Mouse (Mus musculus) lung, postnatal 14 days (tissue): ENCODE measurements around the gene Enc1.

Experiments
- DNase-seq: peaks from one replicate; pipeline ENCODE4 v3.0.0; 2021

The Enc1 gene

GRCm38 (mm10) chr13:97230101-97230500, 10.8 kb upstream of the Enc1 start:
- no peak for DNase-seq

GRCm38 (mm10) chr13:97233092-97233491, 7.8 kb upstream of the Enc1 start:
- DNase-seq: no peak

DNA sequence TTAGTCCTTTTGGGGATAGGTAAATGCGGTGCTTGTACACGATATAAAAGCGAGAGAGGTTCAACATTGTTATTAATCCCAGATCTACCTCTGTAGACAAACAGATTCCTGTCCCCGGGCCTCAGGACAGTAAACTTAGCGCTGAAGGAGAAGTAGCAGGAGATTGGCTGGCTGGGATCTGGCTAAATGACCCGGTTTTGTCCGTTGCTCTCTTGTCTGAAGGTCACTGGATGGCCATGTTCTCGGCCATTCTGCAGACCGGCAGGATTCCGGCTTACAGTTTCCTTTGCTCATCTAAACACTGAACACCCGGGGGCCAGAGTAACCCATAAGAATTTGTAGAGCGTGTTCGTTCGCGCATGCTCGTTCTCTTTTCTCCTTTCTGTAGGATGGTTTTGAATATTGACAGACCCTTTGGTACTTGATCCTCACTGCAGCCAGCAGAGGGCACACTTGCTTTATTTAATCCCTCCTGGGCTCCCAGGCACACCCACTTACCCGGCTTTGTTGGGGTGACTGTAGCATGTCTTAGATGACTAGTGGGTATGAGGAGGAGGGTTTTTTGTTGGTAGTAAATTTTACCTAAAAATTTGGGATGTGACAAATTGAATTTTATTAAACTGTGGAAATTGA, 6.0 kb upstream of the Enc1 start:
- peak; percentile 91 for DNase-seq

DNA sequence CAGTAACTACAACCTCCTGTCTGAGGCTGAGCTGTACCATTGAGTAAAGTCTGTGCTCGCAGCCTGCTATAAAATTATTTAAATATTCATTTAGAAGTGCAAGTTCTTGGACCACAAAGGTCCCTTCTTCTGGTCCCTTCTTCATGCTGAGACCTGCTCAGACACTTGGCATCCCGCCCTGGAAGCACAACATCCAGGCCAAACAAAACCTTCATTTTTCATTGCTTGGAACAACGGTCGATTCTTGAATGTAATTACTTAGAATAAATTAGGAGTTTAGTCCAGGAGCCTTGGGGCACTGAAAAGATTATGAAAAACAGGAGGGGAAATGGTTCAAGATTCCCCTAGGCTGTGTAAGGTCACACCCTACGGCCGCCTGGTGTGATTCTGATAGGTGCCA, 5.0 kb upstream of the Enc1 start:
- DNase-seq: no peak

- no peak for DNase-seq
Measured at GRCm38 (mm10) chr13:97237700-97238099, 3.2 kb upstream of the Enc1 start.

DNA sequence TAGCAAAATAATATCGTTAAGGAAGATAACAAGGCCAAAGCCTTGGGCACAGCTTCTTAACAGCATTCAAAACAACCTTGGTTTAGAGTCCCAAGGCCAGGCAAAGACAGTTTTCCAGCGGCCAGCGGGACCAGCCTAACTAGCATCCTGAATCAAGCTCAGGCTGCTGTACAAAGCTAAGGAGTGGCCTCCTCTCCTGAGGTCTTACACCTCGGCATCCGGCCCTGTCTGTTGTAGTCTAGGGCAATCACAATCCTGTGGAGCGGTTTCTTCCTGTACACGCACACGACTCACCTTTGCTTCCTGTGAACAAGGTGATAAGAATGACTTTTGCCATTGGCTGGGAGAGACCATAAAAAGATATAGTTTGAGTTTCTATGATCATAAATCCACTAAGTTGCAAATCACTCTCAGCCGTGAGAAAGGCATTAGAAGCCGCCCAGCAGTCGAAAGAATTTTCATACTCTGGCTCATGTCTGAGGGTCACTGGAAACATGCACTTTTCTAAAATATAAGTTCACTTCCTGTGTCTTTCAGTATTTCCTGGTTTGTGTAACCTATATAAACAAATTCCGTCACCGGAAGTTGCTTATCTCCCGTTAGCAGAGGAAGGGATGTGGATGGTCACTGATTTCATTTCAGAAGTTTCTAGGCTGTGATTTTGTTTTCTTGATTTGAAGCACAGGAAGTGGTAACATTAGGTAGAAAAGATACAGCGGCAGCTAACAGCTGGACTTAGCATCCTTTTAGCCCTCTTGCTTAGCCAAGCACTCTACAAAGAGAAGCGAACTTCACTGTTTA, 2.5 kb upstream of the Enc1 start:
- no peak for DNase-seq

- DNase-seq: peak; percentile 49
Measured at GRCm38 (mm10) chr13:97239343-97240180, 1.3 kb upstream of the Enc1 start.

GRCm38 (mm10) chr13:97240279-97240964, 483 bp upstream of the Enc1 start:
- DNase-seq: peak; percentile 78

DNA sequence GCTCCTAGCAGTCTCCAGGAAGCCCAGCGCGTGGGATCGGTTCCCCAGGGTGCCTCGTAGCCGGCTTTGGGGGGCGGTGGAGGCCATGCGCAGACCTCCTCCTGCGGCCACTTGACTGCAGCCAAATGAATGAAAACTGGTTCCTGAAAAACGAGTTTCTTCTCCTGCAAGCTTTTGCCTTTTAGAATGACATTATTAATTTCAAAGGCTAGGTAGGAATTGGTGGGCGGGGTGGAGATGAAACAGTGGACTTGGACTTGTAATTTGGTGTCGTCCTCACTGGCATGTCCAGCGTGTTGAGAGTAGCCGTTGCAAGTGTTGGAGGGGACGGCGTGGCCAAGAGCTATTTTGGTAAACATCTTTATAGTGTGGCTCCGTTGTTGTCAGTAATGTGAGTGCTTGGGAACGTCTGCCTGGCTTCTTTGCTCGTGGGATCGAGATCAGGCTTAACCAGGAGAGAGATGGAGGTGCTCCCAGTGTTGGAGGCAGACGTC, 929 bp downstream of the Enc1 start:
- DNase-seq: no peak

DNA sequence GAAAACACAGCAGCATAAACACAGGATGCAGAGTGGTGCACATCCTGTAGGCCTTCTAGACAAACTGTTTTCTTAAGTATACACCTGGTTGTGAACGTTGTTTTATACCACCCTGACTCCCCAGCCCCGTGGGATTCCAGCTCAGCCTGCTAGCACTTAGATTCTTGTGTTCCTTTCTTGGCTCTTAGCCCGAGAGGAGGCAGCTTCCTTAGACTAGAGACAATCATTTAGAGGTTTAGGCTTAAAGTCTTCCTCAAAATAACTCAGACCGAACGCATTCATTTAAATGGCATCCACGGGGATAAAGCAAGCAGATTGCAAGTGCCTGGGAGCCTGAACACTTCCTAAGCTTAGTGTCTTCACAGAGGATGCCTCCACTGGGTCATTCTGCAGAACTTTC, 1.8 kb downstream of the Enc1 start:
- DNase-seq: no peak

DNA sequence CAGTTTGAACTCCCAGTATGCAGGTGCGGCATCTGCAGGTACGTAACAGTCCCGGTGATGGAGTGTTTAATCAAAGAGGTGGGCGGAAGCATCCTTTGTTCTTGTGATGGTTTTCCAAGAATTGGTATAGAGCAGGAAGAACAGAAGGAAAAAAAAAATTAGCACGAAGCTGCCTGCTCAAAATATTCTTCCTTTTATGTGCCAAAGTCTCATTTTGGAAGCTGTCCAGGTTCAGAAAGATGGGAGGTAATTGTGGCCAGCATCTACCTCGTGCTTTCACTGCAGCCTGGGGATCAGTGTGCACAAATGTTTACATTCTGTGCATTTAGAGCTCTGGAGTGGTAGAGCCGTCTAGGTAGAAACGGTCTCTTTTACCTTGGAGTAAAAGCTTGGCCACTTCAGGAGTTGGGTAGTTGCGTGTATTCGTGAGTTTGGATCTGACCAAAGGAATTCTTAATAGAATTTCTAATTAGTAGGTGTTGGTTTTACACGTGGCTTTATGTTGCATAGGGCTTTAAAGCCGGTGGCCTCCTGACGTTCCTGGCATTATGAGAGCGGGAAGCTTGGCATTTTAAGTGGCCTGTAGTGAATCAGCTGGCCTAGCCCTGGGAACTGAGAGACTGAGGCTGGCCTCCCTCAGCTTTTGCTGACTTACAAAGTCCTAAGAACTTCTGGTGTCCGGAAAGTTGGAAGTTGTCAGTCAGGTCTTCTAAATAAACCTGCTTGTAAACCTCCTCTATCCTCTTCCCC, 3.2 kb downstream of the Enc1 start:
- no peak for DNase-seq

DNA sequence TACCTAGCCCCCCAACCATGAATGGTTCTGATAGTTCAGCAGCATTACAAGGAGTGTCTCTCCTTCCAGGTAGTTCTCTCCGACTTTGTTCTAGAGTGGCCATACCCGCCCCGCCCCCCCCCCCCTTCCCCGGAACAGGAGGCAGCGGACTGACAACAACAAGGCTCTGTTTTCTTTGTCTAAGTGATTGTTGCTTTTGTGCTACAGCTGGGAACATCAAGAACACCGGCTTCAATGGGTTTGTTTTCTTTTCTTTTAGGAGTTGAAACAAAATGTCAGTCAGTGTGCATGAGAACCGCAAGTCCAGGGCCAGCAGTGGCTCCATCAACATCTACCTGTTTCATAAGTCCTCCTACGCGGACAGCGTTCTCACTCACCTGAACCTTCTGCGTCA, 3.8 kb downstream of the Enc1 start:
- DNase-seq: no peak

GRCm38 (mm10) chr13:97245157-97245556, 4.3 kb downstream of the Enc1 start:
- no peak for DNase-seq

GRCm38 (mm10) chr13:97246217-97246616, 5.3 kb downstream of the Enc1 start:
- no peak for DNase-seq

GRCm38 (mm10) chr13:97247754-97248153, 6.8 kb downstream of the Enc1 start:
- DNase-seq: no peak

DNA sequence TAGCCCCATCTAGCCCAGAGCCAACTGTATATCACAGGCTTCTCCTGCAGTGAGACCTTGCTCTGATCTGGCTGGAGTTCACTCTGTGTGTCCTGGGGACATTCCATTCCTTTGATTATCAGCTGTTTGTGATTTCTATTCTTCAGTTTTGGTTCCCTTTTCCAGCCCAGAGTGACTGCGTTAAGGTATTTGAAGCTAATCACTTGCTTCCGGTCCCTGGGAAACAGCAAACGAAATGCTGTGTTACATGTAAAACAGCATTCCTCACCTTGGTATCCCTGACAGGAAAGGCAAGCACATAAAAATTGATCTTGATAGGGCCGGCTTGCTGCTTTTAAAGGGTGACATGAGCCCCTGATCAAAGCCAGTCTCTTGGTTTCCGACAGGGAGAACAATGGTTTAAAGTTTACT, 8.2 kb downstream of the Enc1 start:
- DNase-seq: no peak

DNA sequence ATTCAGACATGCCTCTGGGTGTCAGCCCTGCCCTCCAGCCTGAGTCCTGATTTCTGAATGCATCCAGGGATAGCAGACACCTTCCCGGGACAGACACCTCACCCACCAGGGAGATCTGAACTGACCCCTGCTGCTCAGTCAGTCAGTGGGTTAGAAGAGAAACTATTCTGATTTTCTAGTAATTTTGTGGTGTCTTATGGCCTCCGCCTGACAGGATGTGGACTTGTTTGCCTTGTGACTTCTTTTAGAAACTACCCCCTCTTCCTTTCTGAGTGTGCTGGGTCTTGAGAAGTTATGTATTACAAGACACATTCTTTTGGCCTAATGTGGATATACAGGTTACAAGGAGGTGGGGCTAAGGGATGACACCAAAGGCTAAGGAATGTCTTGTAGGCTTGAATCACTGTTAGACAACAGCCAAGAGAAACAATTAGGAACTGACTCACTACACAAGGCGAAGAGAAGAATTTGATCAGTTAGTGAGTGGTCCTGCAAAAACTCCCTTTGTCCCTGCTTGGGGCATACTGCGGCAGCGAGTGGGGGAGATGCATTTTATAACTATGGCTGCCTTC, 8.7 kb downstream of the Enc1 start:
- no peak for DNase-seq

GRCm38 (mm10) chr13:97250148-97250547, 9.2 kb downstream of the Enc1 start:
- no peak for DNase-seq

DNA sequence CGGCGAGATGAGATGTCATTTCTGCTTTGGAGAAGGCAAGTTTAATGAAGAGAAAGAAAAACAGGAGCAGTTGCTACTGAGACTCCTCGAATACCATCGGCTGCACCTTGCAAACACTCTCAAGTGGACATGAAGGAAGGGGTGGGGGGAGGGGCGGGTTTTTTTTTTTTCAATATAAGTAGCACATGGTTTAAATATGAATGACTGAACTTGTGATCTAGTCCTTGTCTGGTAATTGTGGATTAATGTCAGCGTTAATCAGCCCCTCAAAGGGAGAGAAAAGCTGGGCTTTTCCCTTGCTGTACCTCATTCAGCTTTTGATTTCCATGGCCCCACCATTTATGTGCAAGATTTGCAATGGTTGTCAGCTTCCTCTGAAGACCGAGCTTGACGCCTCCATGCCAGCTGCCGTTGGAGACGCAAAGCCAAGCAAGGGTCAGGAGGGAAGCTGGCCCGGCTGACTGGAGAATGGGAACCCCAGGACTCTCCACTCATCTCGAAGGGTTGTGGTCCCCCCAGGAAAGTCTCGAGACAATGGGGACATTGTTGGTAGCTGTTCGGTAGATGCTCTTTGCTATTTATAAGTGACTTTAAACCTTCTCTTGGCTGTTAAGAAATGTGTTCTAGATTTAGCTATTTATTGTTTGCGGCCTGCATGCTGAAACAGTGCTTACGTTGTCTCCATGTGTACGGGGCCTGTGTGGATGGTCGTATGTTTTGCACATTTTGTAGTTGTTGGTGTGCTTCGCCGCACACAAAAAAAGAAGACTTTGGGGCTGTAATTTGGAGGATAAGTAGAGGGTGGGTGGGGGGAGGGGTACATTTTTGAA, 9.9 kb downstream of the Enc1 start:
- no peak for DNase-seq

DNA sequence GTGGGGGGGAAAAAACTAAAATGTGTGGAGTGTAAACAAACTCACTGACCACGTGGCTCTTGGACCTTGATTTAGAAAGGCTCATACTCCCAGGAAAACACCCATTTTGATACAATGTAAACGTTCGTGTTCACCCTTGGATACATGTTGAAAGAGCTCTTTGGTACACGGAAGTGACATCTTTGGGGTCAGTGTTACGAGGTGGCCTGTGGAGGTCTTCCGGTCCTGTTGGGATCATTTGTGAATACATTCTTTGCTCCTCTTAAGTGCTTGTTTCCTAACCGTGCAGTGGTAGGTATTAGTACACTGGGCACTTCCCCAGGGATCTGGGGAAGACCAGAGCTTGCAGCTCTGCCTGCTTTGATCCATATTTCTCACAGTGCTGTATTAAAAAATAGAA, 10.8 kb downstream of the Enc1 start:
- no peak for DNase-seq

DNA sequence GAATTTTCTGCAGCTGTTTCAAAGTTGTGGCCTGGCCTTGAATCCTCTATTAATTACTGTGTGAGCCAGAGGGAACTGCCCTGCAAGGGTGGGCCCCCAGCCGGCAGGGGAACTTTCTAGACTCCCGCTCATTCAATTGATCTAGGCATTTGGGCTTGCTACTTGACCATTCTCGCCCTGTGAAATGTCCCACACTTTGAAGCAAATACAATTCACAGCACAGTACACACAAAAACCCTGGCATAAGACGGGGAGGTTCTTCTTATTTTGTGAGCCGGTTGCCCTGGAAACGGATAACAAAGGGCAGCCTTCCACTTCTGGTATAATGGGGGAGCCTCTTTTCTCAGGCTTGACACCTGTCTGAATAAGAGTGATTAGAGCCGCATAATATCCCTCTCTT, 11.6 kb downstream of the Enc1 start:
- no peak for DNase-seq
